Mouse (Mus musculus) embryonic facial prominence, embryonic 11.5 days (tissue): ENCODE data around the gene Fam133b. TPM values are rescaled to one million over a fixed set of nuclear protein-coding genes. Genes with fewer than 3 reads are reported as not detected.

ENCODE experiments used
- ATAC-seq: fragments of 200-750 bp; cut with Nextera tagmentation; replicated peaks from 2 replicates; pipeline ENCODE4 v1.8.0; 2017; ENCODE audit warnings: low read depth; ENCODE audit not compliant: insufficient number of reproducible peaks, low FRiP score, low TSS enrichment
- DNase-seq: peaks from one replicate; pipeline ENCODE4 v3.0.0-alpha.2; 2015; ENCODE audit warnings: low spot score
- H3K27ac ChIP-seq: fragments of 300-500 bp; sonication (generic); replicated peaks from 2 replicates; pipeline ENCODE4 v1.5.1; 2014; ENCODE audit warnings: mild to moderate bottlenecking, low read depth, low read length, control low read depth
- H3K27me3 ChIP-seq: fragments of 300-500 bp; sonication (generic); 2 replicates; pipeline ENCODE4 v1.6.1; 2014; ENCODE audit warnings: mild to moderate bottlenecking, low read length, moderate library complexity, mixed read lengths; ENCODE audit not compliant: control insufficient read depth, insufficient read depth
- H3K36me3 ChIP-seq: fragments of 300-500 bp; sonication (generic); replicated peaks from 2 replicates; pipeline ENCODE4 v1.6.1; 2014; ENCODE audit warnings: low read depth, mild to moderate bottlenecking, low read length, moderate library complexity, mixed read lengths; ENCODE audit not compliant: control insufficient read depth, insufficient read depth
- H3K4me1 ChIP-seq: fragments of 300-500 bp; sonication (generic); 2 replicates; pipeline ENCODE4 v1.6.1; 2014; ENCODE audit warnings: low read length, mixed read lengths; ENCODE audit not compliant: control insufficient read depth, insufficient read depth
- H3K4me2 ChIP-seq: fragments of 300-500 bp; sonication (generic); 2 replicates; pipeline ENCODE4 v1.6.1; 2014; ENCODE audit warnings: low read depth, mild to moderate bottlenecking, control low read depth, low read length, moderate library complexity
- H3K4me3 ChIP-seq: fragments of 300-500 bp; sonication (generic); 2 replicates; pipeline ENCODE4 v1.5.1; 2014; ENCODE audit warnings: low read depth, low read length, control low read depth
- H3K9ac ChIP-seq: fragments of 300-500 bp; sonication (generic); replicated peaks from 2 replicates; pipeline ENCODE4 v1.6.1; 2014; ENCODE audit warnings: mild to moderate bottlenecking, control low read depth, low read length
- H3K9me3 ChIP-seq: fragments of 300-500 bp; sonication (generic); replicated peaks from 2 replicates; pipeline ENCODE4 v1.6.1; 2016; ENCODE audit warnings: mild to moderate bottlenecking, low read length, inconsistent platforms, mixed read lengths; ENCODE audit not compliant: control insufficient read depth
- WGBS: fragments of 180-500 bp; shearing (Covaris S2); extraction: QIAGEN DNeasy Blood & Tissue Kit; methylation state at CpG from one replicate; pipeline ENCODE4 v1.1.7; 2014; 5-methylcytosine and 5-hydroxymethylcytosine counted together
- polyA plus RNA-seq: library from polyadenylated mRNA; unstranded; fragments of >200 nt; fragmentation: Nextera tagmentation; extraction: Ambion mirVana; gene quantifications from 2 replicates; pipeline ENCODE4 v1.2.1, GENCODE M21; 2014

Fam133b gene
- polyA plus RNA-seq, 1 experiment from 2014 or later = 39.2 TPM

- Histone ChIP-seq H3K9me3 (no peaks in the 10 kb centered on the region), H3K36me3 (no peaks in the 10 kb centered on the region; the same call in 1 of the 2 replicates), H3K27ac (no peak overlapping the region), H3K27me3 (no peaks in the 10 kb centered on the region), H3K4me3 (no peak overlapping the region), H3K4me2 (no peak overlapping the region), H3K4me1 (no peaks in the 10 kb centered on the region), H3K9ac (no peak overlapping the region)
- WGBS = 86% methylated on average over 1 of the region's 1 CpGs
- no peak for DNase-seq
- no peak for ATAC-seq
Observed at GRCm38 (mm10) chr5:3546226-3546625, 2.6 kb downstream of the Fam133b start.

GRCm38 (mm10) chr5:3551481-3551880 lies 7.8 kb downstream of the Fam133b start:
- Histone ChIP-seq H3K4me1 (no peaks in the 10 kb centered on the region), H3K9me3 (no peaks in the 10 kb centered on the region), H3K4me2 (no peak overlapping the region), H3K9ac (no peak overlapping the region), H3K4me3 (no peak overlapping the region), H3K27ac (no peak overlapping the region), H3K36me3 (no peaks in the 10 kb centered on the region; the same call in 1 of the 2 replicates), H3K27me3 (no peaks in the 10 kb centered on the region)
- WGBS = 90% methylated on average over 1 of the region's 1 CpGs
- no peak for ATAC-seq
- DNase-seq = no peak

- 86% methylated on average over 2 of the region's 2 CpGs for WGBS
- no peak overlapping the region for H3K27ac ChIP-seq
- H3K27me3 ChIP-seq = no peaks in the 10 kb centered on the region
- no peaks in the 10 kb centered on the region for H3K4me1 ChIP-seq
- no peak overlapping the region for H3K9ac ChIP-seq
- no peaks in the 10 kb centered on the region for H3K9me3 ChIP-seq
- ATAC-seq (no peak), DNase-seq (no peak)
- peaks cover 2% of the 10 kb centered on the region for H3K36me3 ChIP-seq
- no peak overlapping the region for H3K4me2 ChIP-seq
- no peak overlapping the region for H3K4me3 ChIP-seq
Observed at GRCm38 (mm10) chr5:3554198-3554597, 10.6 kb downstream of the Fam133b start.

- Histone ChIP-seq H3K36me3 (peaks cover 3% of the 10 kb centered on the region), H3K9me3 (no peaks in the 10 kb centered on the region), H3K4me3 (no peak within 1 kb of the TSS), H3K27me3 (no peaks in the 10 kb centered on the region), H3K9ac (no peak within 1 kb of the TSS), H3K27ac (no peak within 1 kb of the TSS), H3K4me1 (no peaks in the 10 kb centered on the region), H3K4me2 (no peak within 1 kb of the TSS)
- DNase-seq (no peak), ATAC-seq (no peak)
- WGBS = 90% methylated on average over 4 of the region's 4 CpGs
Observed at GRCm38 (mm10) chr5:3571266-3571665, 27.6 kb downstream of the Fam133b start, which contains the start of gene 1700109H08Rik. Gene 1700109H08Rik (plus strand): TSS chr5:3571566.

- Histone ChIP-seq H3K4me3 (no peak overlapping the region), H3K36me3 (peaks cover 12% of the 10 kb centered on the region), H3K9ac (no peak overlapping the region), H3K4me2 (no peak overlapping the region), H3K27ac (no peak overlapping the region), H3K9me3 (no peaks in the 10 kb centered on the region), H3K4me1 (no peaks in the 10 kb centered on the region), H3K27me3 (no peaks in the 10 kb centered on the region)
- DNase-seq (no peak), ATAC-seq (no peak)
- 92% methylated on average over 2 of the region's 2 CpGs for WGBS
Observed at GRCm38 (mm10) chr5:3574825-3575224, 31.2 kb downstream of the Fam133b start.

GRCm38 (mm10) chr5:3577939-3578338 lies 34.3 kb downstream of the Fam133b start:
- Histone ChIP-seq H3K9me3 (no peaks in the 10 kb centered on the region), H3K27me3 (no peaks in the 10 kb centered on the region), H3K4me1 (no peaks in the 10 kb centered on the region), H3K4me2 (no peak overlapping the region), H3K9ac (no peak overlapping the region), H3K27ac (no peak overlapping the region), H3K36me3 (peaks cover 12% of the 10 kb centered on the region), H3K4me3 (no peak overlapping the region)
- 88% methylated on average over 2 of the region's 2 CpGs for WGBS
- DNase-seq (no peak), ATAC-seq (no peak)

- H3K36me3 ChIP-seq = peaks cover 11% of the 10 kb centered on the region
- no peak overlapping the region for H3K27ac ChIP-seq
- ATAC-seq (no peak), DNase-seq (no peak)
- 91% methylated on average over 7 of the region's 7 CpGs for WGBS
- no peak overlapping the region for H3K9ac ChIP-seq
- H3K4me2 ChIP-seq = no peak overlapping the region
- H3K4me3 ChIP-seq = no peak overlapping the region
- no peaks in the 10 kb centered on the region for H3K4me1 ChIP-seq
- no peaks in the 10 kb centered on the region for H3K9me3 ChIP-seq
- no peaks in the 10 kb centered on the region for H3K27me3 ChIP-seq
Observed at GRCm38 (mm10) chr5:3579066-3579465, 35.4 kb downstream of the Fam133b start.

GRCm38 (mm10) chr5:3595693-3596398 lies 52.2 kb downstream of the Fam133b start, which contains the start of gene Pex1:
Gene Pex1 (plus strand): TSS chr5:3596066.
- Histone ChIP-seq H3K9me3 (no peaks in the 10 kb centered on the region), H3K4me1 (no peaks in the 10 kb centered on the region), H3K27ac (no peak within 1 kb of the TSS), H3K4me2 (peak within 1 kb of the TSS; percentile 72), H3K9ac (peak within 1 kb of the TSS; percentile 74), H3K27me3 (no peaks in the 10 kb centered on the region), H3K4me3 (peak within 1 kb of the TSS; percentile 56), H3K36me3 (no peaks in the 10 kb centered on the region)
- under 1% methylated on average over 50 of the region's 50 CpGs for WGBS
- peak; percentile 98 for DNase-seq
- peak; percentile 97 for ATAC-seq
